In genomic region chr5:64299508-64300324, GRCm38 (mm10) we compare ENCODE assay signal across 14 mouse cellular contexts.
DNase-seq lines count a peak whose midpoint lies in the region; ATAC-seq and TF ChIP-seq lines count a peak whose summit lies in the region.
"Had no signal": no experiment of that assay in that cellular context is flagged by ENCODE, and none has a peak within 500 bp of the region (broad histone marks: within the 10 kb centered on the region; RNA-seq: fewer than 3 reads in every experiment).

No protein-coding gene starts in this region.

- no peak for TF ChIP-seq POLR2A in small intestine, adult 2 months (IDR thresholded peaks at IDR 0.05; ENCODE audit: low read depth, low read length)

- H3K9me3 ChIP-seq in forebrain, embryonic 11.5 days (ENCODE audit: control insufficient read depth, low read length): no peaks in the 10 kb centered on the region
- H3K9me3 ChIP-seq in forebrain, embryonic 14.5 days (replicated peaks; ENCODE audit: control insufficient read depth, low read length): no peaks in the 10 kb centered on the region
- H3K9me3 ChIP-seq in liver, embryonic 13.5 days (replicated peaks): no peaks in the 10 kb centered on the region
- H3K9me3 ChIP-seq: heart, embryonic 12.5 days had no signal

- no peak overlapping the region for H3K4me2 ChIP-seq in forebrain, embryonic 11.5 days (ENCODE audit: low read depth, low read length, severe bottlenecking)
- H3K4me2 ChIP-seq in forebrain, embryonic 14.5 days (ENCODE audit: low read length): no peak overlapping the region
- no peak overlapping the region for H3K4me2 ChIP-seq in liver, embryonic 13.5 days
- H3K4me2 ChIP-seq: heart, embryonic 12.5 days had no signal

- peak; percentile 39 for DNase-seq in forebrain, embryonic 11.5 days (ENCODE audit: low spot score)
- no peak for DNase-seq in forebrain, embryonic 14.5 days (ENCODE audit: low spot score)
- DNase-seq in liver, embryonic 13.5 days: no peak
- no peak for DNase-seq in liver
- no peak for DNase-seq in ovary, postnatal 14 days (ENCODE audit: low spot score)
- DNase-seq in thymus, postnatal 4 days: no peak
- DNase-seq: adrenal gland, postnatal 14 days; cerebellum, adult 2 months; right cerebral cortex, postnatal 14 days; thymus, postnatal 14 days had no signal

- H3K36me3 ChIP-seq in forebrain, embryonic 11.5 days (ENCODE audit: control insufficient read depth, insufficient read depth, low read length): no peaks in the 10 kb centered on the region
- H3K36me3 ChIP-seq in forebrain, embryonic 14.5 days (ENCODE audit: control insufficient read depth, insufficient read depth, low read length): no peaks in the 10 kb centered on the region
- peaks cover 9% of the 10 kb centered on the region; the same call in 1 of the 2 replicates for H3K36me3 ChIP-seq in liver, embryonic 13.5 days
- peaks cover 22% of the 10 kb centered on the region for H3K36me3 ChIP-seq in small intestine, adult 2 months (ENCODE audit: control insufficient read depth, insufficient read depth, low read length)

- no peak overlapping the region for H3K4me3 ChIP-seq in forebrain, embryonic 11.5 days (ENCODE audit: low read depth, low read length)
- H3K4me3 ChIP-seq in forebrain, embryonic 14.5 days (ENCODE audit: low read depth, low read length): no peak overlapping the region
- no peak overlapping the region for H3K4me3 ChIP-seq in liver, embryonic 13.5 days (replicated peaks)
- H3K4me3 ChIP-seq in small intestine, adult 2 months (ENCODE audit: low read depth, low read length): no peak overlapping the region
- H3K4me3 ChIP-seq: heart, embryonic 12.5 days had no signal

- TF ChIP-seq CTCF in small intestine, adult 2 months (IDR thresholded peaks at IDR 0.05; ENCODE audit: extremely low read depth, insufficient read length, insufficient replicate concordance, low read depth, low read length): no peak

- WGBS in forebrain, embryonic 11.5 days: 74% methylated on average over 7 of the region's 7 CpGs
- 69% methylated on average over 7 of the region's 7 CpGs for WGBS in forebrain, embryonic 14.5 days
- WGBS in liver, embryonic 13.5 days (ENCODE audit: insufficient replicate concordance): 55% methylated on average over 7 of the region's 7 CpGs
- WGBS in small intestine, adult 2 months: 19% methylated on average over 7 of the region's 7 CpGs

- no peaks in the 10 kb centered on the region for H3K27me3 ChIP-seq in forebrain, embryonic 11.5 days (ENCODE audit: control insufficient read depth, insufficient read depth, low read length)
- no peaks in the 10 kb centered on the region for H3K27me3 ChIP-seq in forebrain, embryonic 14.5 days (replicated peaks; ENCODE audit: control insufficient read depth, insufficient read depth, low read length)
- no peaks in the 10 kb centered on the region for H3K27me3 ChIP-seq in liver, embryonic 13.5 days
- H3K27me3 ChIP-seq in small intestine, adult 2 months (ENCODE audit: control insufficient read depth, insufficient read depth, low read length): no peaks in the 10 kb centered on the region
- H3K27me3 ChIP-seq: heart, embryonic 12.5 days had no signal

- peaks cover 6% of the 10 kb centered on the region; the same call in 1 of the 2 replicates for H3K4me1 ChIP-seq in forebrain, embryonic 11.5 days (replicated peaks; ENCODE audit: control insufficient read depth, insufficient read depth, low read length)
- H3K4me1 ChIP-seq in forebrain, embryonic 14.5 days (ENCODE audit: control insufficient read depth, insufficient read depth, low read length): no peaks in the 10 kb centered on the region
- H3K4me1 ChIP-seq in liver, embryonic 13.5 days (replicated peaks): peaks cover 33% of the 10 kb centered on the region
- H3K4me1 ChIP-seq in small intestine, adult 2 months (ENCODE audit: control insufficient read depth, insufficient read depth, insufficient read length, low read length): peaks cover 24% of the 10 kb centered on the region

- no peak overlapping the region for H3K9ac ChIP-seq in forebrain, embryonic 11.5 days (ENCODE audit: low read length)
- H3K9ac ChIP-seq in forebrain, embryonic 14.5 days (ENCODE audit: low read length): no peak overlapping the region
- H3K9ac ChIP-seq in liver, embryonic 13.5 days: no peak overlapping the region

- no peak overlapping the region for H3K27ac ChIP-seq in forebrain, embryonic 11.5 days (ENCODE audit: low read depth, low read length)
- H3K27ac ChIP-seq in forebrain, embryonic 14.5 days (ENCODE audit: low read depth, low read length): no peak overlapping the region
- peak overlapping the region; percentile 36; the same call in 1 of the 2 replicates for H3K27ac ChIP-seq in liver, embryonic 13.5 days
- peak overlapping the region; percentile 39 for H3K27ac ChIP-seq in small intestine, adult 2 months (ENCODE audit: insufficient read depth, low read depth, low read length)

- ATAC-seq in forebrain, embryonic 11.5 days (replicated peaks; ENCODE audit: low FRiP score): no peak
- ATAC-seq in forebrain, embryonic 14.5 days: no peak
- 0 out of 2 replicates have a peak, but pooled peaks have one; percentile 17 for ATAC-seq in liver, embryonic 13.5 days (ENCODE audit: low read depth)
- ATAC-seq in granulocyte monocyte progenitor cell, adult 5-6 weeks (replicated peaks; ENCODE audit: poor library complexity, severe bottlenecking): peak; percentile 44
- ATAC-seq: inflammation-experienced regulatory T-cells, adult 6 months had no signal

Comparison
In these comparisons a context has a peak if more than half of its experiments do, and no peak if none do; other contexts are left out.
1. ATAC-seq: peak in liver, embryonic 13.5 days (single experiment) and granulocyte monocyte progenitor cell, adult 5-6 weeks (single experiment); none in forebrain, embryonic 11.5 days (single experiment) and forebrain, embryonic 14.5 days (single experiment).
2. H3K27ac ChIP-seq: peak in liver, embryonic 13.5 days (single experiment) and small intestine, adult 2 months (single experiment); none in forebrain, embryonic 11.5 days (single experiment) and forebrain, embryonic 14.5 days (single experiment).